Mouse (Mus musculus) G1E (cell line): Measurements from ENCODE around the gene Sel1l3. TPM values are rescaled to one million over a fixed set of nuclear protein-coding genes. Genes with fewer than 3 reads are reported as not detected.

Source experiments
- ATAC-seq: 2 replicates; pipeline ENCODE4 v1.8.0; 2016; ENCODE audit warnings: mild to moderate bottlenecking; ENCODE audit not compliant: insufficient number of reproducible peaks, poor library complexity, low FRiP score, severe bottlenecking; ENCODE audit errors: extremely low read depth
- DNase-seq: peaks from one replicate; pipeline ENCODE4 v3.0.0; 2012; ENCODE audit warnings: low spot score
- H3K27me3 ChIP-seq: 2 replicates; pipeline ENCODE4 v1.6.1; 2012; ENCODE audit warnings: mild to moderate bottlenecking, low read length, inconsistent platforms; ENCODE audit not compliant: insufficient read depth
- H3K36me3 ChIP-seq: replicated peaks from 2 replicates; pipeline ENCODE3; 2012; ENCODE audit warnings: mild to moderate bottlenecking, inconsistent platforms
- H3K4me1 ChIP-seq: 2 replicates; pipeline ENCODE4 v1.6.1; 2012; ENCODE audit warnings: low read depth, low read length, inconsistent platforms, mixed read lengths; ENCODE audit not compliant: insufficient read depth
- H3K4me3 ChIP-seq: 2 replicates; pipeline ENCODE4 v1.5.1; 2012; ENCODE audit warnings: low read depth, mild to moderate bottlenecking, inconsistent platforms, low read length, moderate library complexity, mixed read lengths
- H3K9me3 ChIP-seq: replicated peaks from 2 replicates; pipeline ENCODE4 v1.6.1; 2012; ENCODE audit warnings: inconsistent platforms
- CTCF ChIP-seq: IDR thresholded peaks from 2 replicates; pipeline ENCODE4 v1.5.1; 2012; ENCODE audit warnings: low read depth, low read length, inconsistent platforms, mixed read lengths
- GATA1 ChIP-seq: IDR thresholded peaks from 2 replicates; pipeline ENCODE4 v1.6.1; 2012; ENCODE audit warnings: borderline replicate concordance, low read length, inconsistent platforms, mixed read lengths
- GATA2 ChIP-seq: IDR thresholded peaks from 2 replicates; pipeline ENCODE4 v1.6.1; 2012; ENCODE audit warnings: low read depth, low read length, inconsistent platforms, borderline replicate concordance
- POLR2AphosphoS5 ChIP-seq: IDR thresholded peaks from 2 replicates; pipeline ENCODE4 v1.6.1; 2012; ENCODE audit warnings: low read depth, low read length, inconsistent platforms; ENCODE audit not compliant: insufficient replicate concordance
- TAL1 ChIP-seq: conservative IDR thresholded peaks from 2 replicates; pipeline ENCODE4 v1.6.1; 2012; ENCODE audit warnings: low read depth, low read length, inconsistent platforms, mixed read lengths
- polyA plus RNA-seq: library from polyadenylated mRNA; stranded (reverse); fragments of >175 nt; gene quantifications from 2 replicates; pipeline ENCODE4 v1.2.3, GENCODE M21; 2012
- total RNA-seq, 2 experiments: library from RNA; stranded (forward) in 1 of 2; stranded (reverse) in 1 of 2; fragments of 200-1000 nt in 1 of 2; fragments of >200 nt in 1 of 2; fragmentation: Nextera tagmentation in 1 of 2; gene quantifications; 2 replicates each; pipeline ENCODE4 v1.2.3; 2014 to 2017

Gene Sel1l3
- total and polyA plus RNA-seq, 3 experiments = 0.44 TPM; not detected in 2

- ATAC-seq = no peak
- TF ChIP-seq POLR2AphosphoS5 = no peak
- TF ChIP-seq GATA1 = no peak
- no peak for TF ChIP-seq TAL1
- TF ChIP-seq GATA2 = no peak
- no peaks in the 10 kb centered on the region for H3K36me3 ChIP-seq
- H3K9me3 ChIP-seq = peaks cover 14% of the 10 kb centered on the region
- no peak overlapping the region for H3K4me3 ChIP-seq
- no peak for DNase-seq
- no peaks in the 10 kb centered on the region for H3K27me3 ChIP-seq
- H3K4me1 ChIP-seq = no peaks in the 10 kb centered on the region
Measured at GRCm38 (mm10) chr5:53194841-53195240, 18.9 kb downstream of the Sel1l3 start.

- no peak overlapping the region for H3K4me3 ChIP-seq
- H3K4me1 ChIP-seq = no peaks in the 10 kb centered on the region
- ATAC-seq (no peak), DNase-seq (no peak)
- H3K27me3 ChIP-seq = no peaks in the 10 kb centered on the region
- peaks cover 11% of the 10 kb centered on the region for H3K9me3 ChIP-seq
- TF ChIP-seq POLR2AphosphoS5 = no peak
- H3K36me3 ChIP-seq = no peaks in the 10 kb centered on the region
Measured at GRCm38 (mm10) chr5:53194421-53194820, 19.3 kb downstream of the Sel1l3 start.

- ATAC-seq (no peak), DNase-seq (no peak)
- no peaks in the 10 kb centered on the region for H3K36me3 ChIP-seq
- TF ChIP-seq TAL1 (no peak), CTCF (no peak), GATA1 (no peak), GATA2 (no peak), POLR2AphosphoS5 (no peak)
- no peaks in the 10 kb centered on the region for H3K4me1 ChIP-seq
- peaks cover 11% of the 10 kb centered on the region for H3K9me3 ChIP-seq
- no peaks in the 10 kb centered on the region for H3K27me3 ChIP-seq
- H3K4me3 ChIP-seq = no peak overlapping the region
Measured at GRCm38 (mm10) chr5:53193092-53194030, 20.4 kb downstream of the Sel1l3 start.

- DNase-seq = no peak
- no peaks in the 10 kb centered on the region for H3K36me3 ChIP-seq
- TF ChIP-seq TAL1 (no peak), GATA2 (no peak), CTCF (no peak), POLR2AphosphoS5 (no peak), GATA1 (no peak)
- H3K27me3 ChIP-seq = no peaks in the 10 kb centered on the region
- no peak overlapping the region for H3K4me3 ChIP-seq
- no peaks in the 10 kb centered on the region for H3K4me1 ChIP-seq
- no peak for ATAC-seq
- peaks cover 5% of the 10 kb centered on the region for H3K9me3 ChIP-seq
Measured at GRCm38 (mm10) chr5:53188608-53189007, 25.1 kb downstream of the Sel1l3 start.

- no peaks in the 10 kb centered on the region for H3K27me3 ChIP-seq
- H3K4me3 ChIP-seq = no peak overlapping the region
- TF ChIP-seq POLR2AphosphoS5 (no peak), GATA1 (no peak), CTCF (no peak), GATA2 (no peak), TAL1 (no peak)
- H3K9me3 ChIP-seq = peaks cover 4% of the 10 kb centered on the region
- no peaks in the 10 kb centered on the region for H3K36me3 ChIP-seq
- ATAC-seq = no peak
- no peaks in the 10 kb centered on the region for H3K4me1 ChIP-seq
- no peak for DNase-seq
Measured at GRCm38 (mm10) chr5:53187245-53187644, 26.5 kb downstream of the Sel1l3 start.

- no peaks in the 10 kb centered on the region for H3K4me1 ChIP-seq
- ATAC-seq = no peak
Measured at GRCm38 (mm10) chr5:53185803-53186202, 27.9 kb downstream of the Sel1l3 start.

More at GRCm38 (mm10) chr5:53185803-53186202, 27.9 kb downstream of the Sel1l3 start:
- TF ChIP-seq CTCF = no peak
- TF ChIP-seq GATA2 = no peak
- no peak for TF ChIP-seq TAL1
- no peak for TF ChIP-seq GATA1
- no peak for TF ChIP-seq POLR2AphosphoS5
- Histone ChIP-seq H3K27me3 (no peaks in the 10 kb centered on the region), H3K9me3 (no peaks in the 10 kb centered on the region), H3K36me3 (no peaks in the 10 kb centered on the region), H3K4me3 (no peak overlapping the region)
- DNase-seq = no peak
